Mouse (Mus musculus): Measurements from ENCODE around the gene Fam174b. TPM values are rescaled to one million over a fixed set of nuclear protein-coding genes. Genes with fewer than 3 reads are reported as not detected.

Fam174b gene
- polyA plus RNA-seq (2012; rRNA removed), result 135 and 156 TPM in 2 replicates

GRCm38 (mm10) chr7:73740111-73741035 is at the start of gene Fam174b:
Gene Fam174b (plus strand): TSS chr7:73740302.
- peak; percentile 72 for DNase-seq

GRCm38 (mm10) chr7:73697092-73697491 is 43.0 kb upstream of the Fam174b start:
- DNase-seq, result no peak
- TF ChIP-seq POLR2A (IDR thresholded peaks at IDR 0.05; ENCODE audit: borderline replicate concordance, extremely low read depth, low read depth, low read length) (no peak), CTCF (IDR thresholded peaks at IDR 0.05; ENCODE audit: insufficient read depth, low read length) (no peak)
- 24% methylated on average over 3 of the region's 3 CpGs for WGBS

More at GRCm38 (mm10) chr7:73740111-73741035, at the start of gene Fam174b:
- 0 out of 2 replicates have a peak, but pooled peaks have one; percentile 20 for TF ChIP-seq POLR2A (IDR thresholded peaks at IDR 0.05; ENCODE audit: borderline replicate concordance, extremely low read depth, low read depth, low read length)
- TF ChIP-seq CTCF (IDR thresholded peaks at IDR 0.05; ENCODE audit: insufficient read depth, low read length), result no peak
- Histone ChIP-seq H3K4me3 (replicated peaks; ENCODE audit: extremely low read depth, low read depth, low read length) (peak within 1 kb of the TSS; percentile 74), H3K4me1 (ENCODE audit: control insufficient read depth, insufficient read depth, low read length) (peaks cover 2% of the 10 kb centered on the region; the same call in 1 of the 2 replicates)
- 1% methylated on average over 94 of the region's 94 CpGs for WGBS

GRCm38 (mm10) chr7:73704305-73704704 is 35.8 kb upstream of the Fam174b start:
- Histone ChIP-seq H3K4me1 (ENCODE audit: control insufficient read depth, insufficient read depth, low read length) (no peaks in the 10 kb centered on the region), H3K4me3 (replicated peaks; ENCODE audit: extremely low read depth, low read depth, low read length) (no peak overlapping the region)
- TF ChIP-seq CTCF (IDR thresholded peaks at IDR 0.05; ENCODE audit: insufficient read depth, low read length), result no peak
- TF ChIP-seq POLR2A (IDR thresholded peaks at IDR 0.05; ENCODE audit: borderline replicate concordance, extremely low read depth, low read depth, low read length), result no peak
- DNase-seq, result no peak

More at GRCm38 (mm10) chr7:73697092-73697491, 43.0 kb upstream of the Fam174b start:
- Histone ChIP-seq H3K4me1 (ENCODE audit: control insufficient read depth, insufficient read depth, low read length) (no peaks in the 10 kb centered on the region), H3K4me3 (replicated peaks; ENCODE audit: extremely low read depth, low read depth, low read length) (no peak overlapping the region)

- WGBS, result 87% methylated on average over 8 of the region's 8 CpGs
- TF ChIP-seq CTCF (IDR thresholded peaks at IDR 0.05; ENCODE audit: insufficient read depth, low read length) (no peak), POLR2A (IDR thresholded peaks at IDR 0.05; ENCODE audit: borderline replicate concordance, extremely low read depth, low read depth, low read length) (no peak)
- no peak overlapping the region for H3K4me3 ChIP-seq (replicated peaks; ENCODE audit: extremely low read depth, low read depth, low read length)
- peaks cover 4% of the 10 kb centered on the region for H3K4me1 ChIP-seq (ENCODE audit: control insufficient read depth, insufficient read depth, low read length)
- no peak for DNase-seq
Measured at GRCm38 (mm10) chr7:73713506-73713905, 26.6 kb upstream of the Fam174b start.

- no peak for DNase-seq
- WGBS, result 55% methylated on average over 15 of the region's 15 CpGs
- Histone ChIP-seq H3K4me3 (replicated peaks; ENCODE audit: extremely low read depth, low read depth, low read length) (no peak overlapping the region), H3K4me1 (ENCODE audit: control insufficient read depth, insufficient read depth, low read length) (peaks cover 4% of the 10 kb centered on the region)
- TF ChIP-seq CTCF (IDR thresholded peaks at IDR 0.05; ENCODE audit: insufficient read depth, low read length) (no peak), POLR2A (IDR thresholded peaks at IDR 0.05; ENCODE audit: borderline replicate concordance, extremely low read depth, low read depth, low read length) (no peak)
Measured at GRCm38 (mm10) chr7:73715928-73716749, 24.0 kb upstream of the Fam174b start.

- 71% methylated on average over 3 of the region's 3 CpGs for WGBS
- DNase-seq, result no peak
- Histone ChIP-seq H3K4me3 (replicated peaks; ENCODE audit: extremely low read depth, low read depth, low read length) (no peak overlapping the region), H3K4me1 (ENCODE audit: control insufficient read depth, insufficient read depth, low read length) (peaks cover 4% of the 10 kb centered on the region)
- TF ChIP-seq POLR2A (IDR thresholded peaks at IDR 0.05; ENCODE audit: borderline replicate concordance, extremely low read depth, low read depth, low read length), result no peak
- no peak for TF ChIP-seq CTCF (IDR thresholded peaks at IDR 0.05; ENCODE audit: insufficient read depth, low read length)
Measured at GRCm38 (mm10) chr7:73716841-73717240, 23.3 kb upstream of the Fam174b start.

DNA sequence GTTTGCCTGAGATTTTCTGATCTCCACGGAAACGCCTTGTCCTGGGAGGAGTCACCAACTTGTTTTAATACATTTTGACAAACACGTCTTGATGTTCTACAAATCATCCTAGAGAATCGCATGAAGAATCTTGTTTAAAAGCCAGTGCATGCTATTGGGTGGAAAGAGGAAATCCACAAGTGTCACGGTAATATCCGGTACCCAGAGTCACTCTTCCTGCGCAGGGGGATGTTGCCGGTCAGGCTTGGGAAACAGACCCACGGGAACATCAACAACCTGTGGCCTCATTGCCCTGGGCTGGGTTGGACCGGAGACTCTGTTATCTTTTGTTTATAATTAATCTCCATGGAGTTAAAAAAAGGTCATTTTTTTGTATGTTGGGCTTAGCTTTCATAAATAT is 22.1 kb upstream of the Fam174b start:
- TF ChIP-seq CTCF (IDR thresholded peaks at IDR 0.05; ENCODE audit: insufficient read depth, low read length), result no peak
- TF ChIP-seq POLR2A (IDR thresholded peaks at IDR 0.05; ENCODE audit: borderline replicate concordance, extremely low read depth, low read depth, low read length), result no peak
- DNase-seq, result no peak
- 31% methylated on average over 10 of the region's 10 CpGs for WGBS
- peaks cover 4% of the 10 kb centered on the region for H3K4me1 ChIP-seq (ENCODE audit: control insufficient read depth, insufficient read depth, low read length)
- H3K4me3 ChIP-seq (replicated peaks; ENCODE audit: extremely low read depth, low read depth, low read length), result no peak overlapping the region

DNA sequence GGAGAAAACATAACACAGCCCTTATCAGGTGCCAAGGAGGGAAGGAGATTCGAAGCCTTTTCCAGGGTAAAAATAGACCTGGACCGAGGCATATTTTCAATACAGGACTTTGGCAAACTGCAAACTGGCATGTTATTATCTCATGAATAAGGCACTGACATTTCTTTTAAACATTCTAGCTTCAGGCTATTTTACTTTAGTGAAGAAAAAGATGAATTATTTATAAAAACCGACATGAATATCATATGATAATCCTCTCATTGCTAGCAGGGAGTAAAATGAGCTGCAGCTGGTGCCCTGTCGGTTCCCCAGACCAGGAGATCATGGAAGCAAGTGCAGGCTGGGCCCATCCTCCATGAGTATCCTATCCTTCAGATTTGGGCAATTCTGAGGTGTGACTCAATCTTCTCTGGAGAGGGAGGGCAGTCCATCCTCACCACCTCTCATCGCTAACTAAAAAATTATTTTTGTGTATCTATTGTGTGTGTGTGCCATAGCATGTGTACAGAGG is 21.6 kb upstream of the Fam174b start:
- no peak for TF ChIP-seq CTCF (IDR thresholded peaks at IDR 0.05; ENCODE audit: insufficient read depth, low read length)
- no peak for TF ChIP-seq POLR2A (IDR thresholded peaks at IDR 0.05; ENCODE audit: borderline replicate concordance, extremely low read depth, low read depth, low read length)
- 37% methylated on average over 5 of the region's 5 CpGs for WGBS
- no peak for DNase-seq
- Histone ChIP-seq H3K4me3 (replicated peaks; ENCODE audit: extremely low read depth, low read depth, low read length) (no peak overlapping the region), H3K4me1 (ENCODE audit: control insufficient read depth, insufficient read depth, low read length) (peaks cover 4% of the 10 kb centered on the region)

- TF ChIP-seq POLR2A (IDR thresholded peaks at IDR 0.05; ENCODE audit: borderline replicate concordance, extremely low read depth, low read depth, low read length) (no peak), CTCF (IDR thresholded peaks at IDR 0.05; ENCODE audit: insufficient read depth, low read length) (no peak)
- Histone ChIP-seq H3K4me3 (replicated peaks; ENCODE audit: extremely low read depth, low read depth, low read length) (no peak overlapping the region), H3K4me1 (ENCODE audit: control insufficient read depth, insufficient read depth, low read length) (peaks cover 4% of the 10 kb centered on the region)
- WGBS, result 50% methylated on average over 3 of the region's 3 CpGs
- no peak for DNase-seq
Measured at GRCm38 (mm10) chr7:73721046-73721445, 19.1 kb upstream of the Fam174b start.

Data from lung, adult 2 months (tissue).